Mouse (Mus musculus) CH12.LX (cell line): ENCODE results near the gene Cep57l1. TPM values are rescaled to one million over a fixed set of nuclear protein-coding genes. Genes with fewer than 3 reads are reported as not detected.

Source experiments
- DNase-seq: peaks from one replicate; pipeline ENCODE4 v3.0.0-alpha.2; 2013; ENCODE audit errors: extremely low read depth
- H3K27ac ChIP-seq: 2 replicates; pipeline ENCODE4 v1.5.1; 2012; ENCODE audit warnings: low read depth, mild to moderate bottlenecking, control low read depth, moderate library complexity; ENCODE audit not compliant: insufficient read depth
- H3K27me3 ChIP-seq: replicated peaks from 2 replicates; pipeline ENCODE3; 2012; ENCODE audit warnings: inconsistent platforms
- H3K36me3 ChIP-seq, 2 experiments: replicated peaks in 1 of 2; 2 replicates each; pipeline versions ENCODE3 to v1.6.1; 2012; ENCODE audit warnings: inconsistent platforms in 1 of 2, low read length in 1 of 2, mild to moderate bottlenecking in 1 of 2, mixed read lengths in 1 of 2, moderate library complexity in 1 of 2; ENCODE audit not compliant: control insufficient read depth in 1 of 2, insufficient read depth in 1 of 2
- H3K4me1 ChIP-seq, 2 experiments: 2 replicates each; pipeline ENCODE4 v1.6.1; 2012; ENCODE audit warnings: inconsistent platforms in 1 of 2, moderate library complexity in 1 of 2; ENCODE audit not compliant: insufficient read depth in 2 of 2, control insufficient read depth in 1 of 2
- H3K4me2 ChIP-seq: 2 replicates; pipeline ENCODE4 v1.6.1; 2012; ENCODE audit warnings: low read depth, mild to moderate bottlenecking, control low read depth; ENCODE audit not compliant: poor library complexity, insufficient read depth, severe bottlenecking
- H3K4me3 ChIP-seq, 3 experiments: fragments of 150-350 bp in 1 of 3; sonication (generic) in 1 of 3; replicated peaks in 1 of 3; 2 replicates each; pipeline versions ENCODE3 to v1.5.1; 2011 to 2012; ENCODE audit warnings: low read depth in 2 of 3, low read length in 2 of 3, mild to moderate bottlenecking in 2 of 3, moderate library complexity in 2 of 3, control low read depth in 1 of 3, improper control_type of control experiment in 1 of 3, inconsistent platforms in 1 of 3, mixed read lengths in 1 of 3; ENCODE audit not compliant: poor library complexity in 1 of 3
- H3K79me2 ChIP-seq: replicated peaks from 2 replicates; pipeline ENCODE4 v1.6.1; 2012; ENCODE audit warnings: mild to moderate bottlenecking, moderate library complexity; ENCODE audit not compliant: control insufficient read depth, poor library complexity, insufficient read depth, severe bottlenecking; ENCODE audit errors: extremely low read depth
- H3K9ac ChIP-seq: 2 replicates; pipeline ENCODE4 v1.6.1; 2012; ENCODE audit warnings: low read depth, mild to moderate bottlenecking, control low read depth, moderate library complexity; ENCODE audit not compliant: insufficient read depth
- H3K9me3 ChIP-seq: replicated peaks from 2 replicates; pipeline ENCODE3; 2012; ENCODE audit warnings: low read length, inconsistent platforms, mixed read lengths
- CTCF ChIP-seq, 2 experiments: IDR thresholded peaks in 1 of 2; conservative IDR thresholded peaks in 1 of 2; 2 replicates each; pipeline ENCODE4 v1.5.1; 2011 to 2012; ENCODE audit warnings: low read depth in 2 of 2, low read length in 2 of 2, improper control_type of control experiment in 1 of 2, inconsistent platforms in 1 of 2, mild to moderate bottlenecking in 1 of 2, moderate library complexity in 1 of 2
- ELF1 ChIP-seq: IDR thresholded peaks from 2 replicates; pipeline ENCODE4 v1.6.1; 2014; ENCODE audit warnings: low read depth, mild to moderate bottlenecking, inconsistent platforms, low read length, improper control_type of control experiment
- EP300 ChIP-seq: IDR thresholded peaks from 2 replicates; pipeline ENCODE4 v1.6.1; 2011; ENCODE audit warnings: low read length, improper control_type of control experiment
- KAT2A ChIP-seq: IDR thresholded peaks from 2 replicates; pipeline ENCODE4 v1.6.1; 2012; ENCODE audit warnings: low read length, improper control_type of control experiment, inconsistent platforms; ENCODE audit not compliant: insufficient replicate concordance
- MAFK ChIP-seq: IDR thresholded peaks from 2 replicates; pipeline ENCODE4 v1.6.1; 2011; ENCODE audit warnings: low read length, improper control_type of control experiment; ENCODE audit not compliant: insufficient replicate concordance
- MAZ ChIP-seq: IDR thresholded peaks from 2 replicates; pipeline ENCODE4 v1.6.1; 2012; ENCODE audit warnings: low read depth, mild to moderate bottlenecking, inconsistent platforms, low read length, improper control_type of control experiment, moderate library complexity
- MEF2A ChIP-seq: IDR thresholded peaks from 2 replicates; pipeline ENCODE4 v1.6.1; 2014; ENCODE audit warnings: low read depth, mild to moderate bottlenecking, inconsistent platforms, low read length, improper control_type of control experiment, borderline replicate concordance
- NELFE ChIP-seq: IDR thresholded peaks from 2 replicates; pipeline ENCODE4 v1.6.1; 2011; ENCODE audit warnings: low read depth, low read length, improper control_type of control experiment
- NRF1 ChIP-seq: IDR thresholded peaks from 2 replicates; pipeline ENCODE4 v1.6.1; 2014; ENCODE audit warnings: low read depth, mild to moderate bottlenecking, inconsistent platforms, low read length, improper control_type of control experiment, moderate library complexity
- POLR2A ChIP-seq: IDR thresholded peaks from 2 replicates; pipeline ENCODE4 v1.6.1; 2011; ENCODE audit warnings: low read depth, mild to moderate bottlenecking, improper control_type of control experiment, low read length
- RAD21 ChIP-seq: IDR thresholded peaks from 2 replicates; pipeline ENCODE4 v1.6.1; 2011; ENCODE audit warnings: low read depth, mild to moderate bottlenecking, low read length, improper control_type of control experiment, moderate library complexity
- SIN3A ChIP-seq: IDR thresholded peaks from 2 replicates; pipeline ENCODE4 v1.6.1; 2012; ENCODE audit warnings: low read length, improper control_type of control experiment, inconsistent platforms
- SMC3 ChIP-seq: IDR thresholded peaks from 2 replicates; pipeline ENCODE4 v1.6.1; 2011; ENCODE audit warnings: low read depth, low read length, improper control_type of control experiment
- TBP ChIP-seq: conservative IDR thresholded peaks from 2 replicates; pipeline ENCODE4 v1.6.1; 2011; ENCODE audit warnings: low read depth, low read length, improper control_type of control experiment
- TCF12 ChIP-seq: IDR thresholded peaks from 2 replicates; pipeline ENCODE4 v1.6.1; 2014; ENCODE audit warnings: low read depth, mild to moderate bottlenecking, inconsistent platforms, low read length, improper control_type of control experiment
- USF1 ChIP-seq: IDR thresholded peaks from 2 replicates; pipeline ENCODE4 v1.6.1; 2014; ENCODE audit warnings: low read depth, mild to moderate bottlenecking, inconsistent platforms, low read length, improper control_type of control experiment
- ZC3H11A ChIP-seq: IDR thresholded peaks from 2 replicates; pipeline ENCODE4 v1.6.1; 2012; ENCODE audit warnings: low read depth, mild to moderate bottlenecking, inconsistent platforms, low read length, improper control_type of control experiment
- ZKSCAN1 ChIP-seq: IDR thresholded peaks from 2 replicates; pipeline ENCODE4 v1.6.1; 2012; ENCODE audit warnings: low read depth, inconsistent platforms, low read length, improper control_type of control experiment, borderline replicate concordance
- ZMIZ1 ChIP-seq: IDR thresholded peaks from 2 replicates; pipeline ENCODE4 v1.6.1; 2012; ENCODE audit warnings: low read depth, mild to moderate bottlenecking, inconsistent platforms, low read length, improper control_type of control experiment
- ZNF384 ChIP-seq: IDR thresholded peaks from 2 replicates; pipeline ENCODE4 v1.6.1; 2012; ENCODE audit warnings: low read depth, low read length, improper control_type of control experiment, inconsistent platforms
- dilution Hi-C: fragments of 300-500 bp; cut with MboI; formaldehyde crosslinking; loops from 2 replicates; pipeline ENCODE4 v1.14.3; 2020; ENCODE audit warnings: low sequenced_read_pairs; ENCODE audit not compliant: extremely low pct_unique_long_range_greater_than_20kb, extremely low pct_ligation_motif_present
- in situ Hi-C: fragments of 300-500 bp; cut with MboI; formaldehyde crosslinking; loops from 3 replicates; pipeline ENCODE4 v1.14.3; 2019; ENCODE audit warnings: low sequenced_read_pairs, low pct_ligation_motif_present, low pct_unique_long_range_greater_than_20kb, mixed read lengths
- polyA plus RNA-seq: library from polyadenylated mRNA; unstranded; fragments of >175 nt; gene quantifications from 2 replicates; pipeline ENCODE4 v1.2.1, GENCODE M21; 2012; ENCODE audit warnings: low read depth; ENCODE audit not compliant: insufficient read length
- total RNA-seq, 2 experiments: library from RNA; depleted of rRNA; stranded (reverse); fragments of 300-350 nt in 1 of 2; fragments of >200 nt in 1 of 2; gene quantifications; 2 replicates each; pipeline ENCODE4 v1.2.3; 2012 to 2014

Cep57l1 gene
- total and polyA plus RNA-seq, 3 experiments, result 14.1 to 28.1 (median 19.4) TPM

GRCm38 (mm10) chr10:41689941-41690887 lies 119.5 kb downstream of the Cep57l1 start (continued):
- TF ChIP-seq ZKSCAN1 (no peak), TBP (no peak), NRF1 (no peak), RAD21 (peak; percentile 90), MAZ (no peak), NELFE (peak; percentile 27; the same call in 1 of the 2 replicates), POLR2A (no peak), CTCF (conservative IDR thresholded peaks at IDR 0.05 in 1 of 2, IDR thresholded peaks at IDR 0.05 in 1 of 2; ENCODE audit: low read depth in 2 of 2, low read length in 2 of 2) (peak; percentile 90 to 98), SIN3A (no peak)

GRCm38 (mm10) chr10:41684548-41684996 lies 125.1 kb downstream of the Cep57l1 start:
- TF ChIP-seq SMC3 (no peak), NELFE (no peak), MAZ (no peak), TCF12 (no peak), ZC3H11A (no peak), ZKSCAN1 (no peak), KAT2A (no peak), RAD21 (no peak), MAFK (no peak), TBP (no peak), SIN3A (no peak), ZMIZ1 (no peak), ELF1 (no peak), ZNF384 (no peak), MEF2A (no peak), CTCF (conservative IDR thresholded peaks at IDR 0.05 in 1 of 2, IDR thresholded peaks at IDR 0.05 in 1 of 2; ENCODE audit: low read depth in 2 of 2, low read length in 2 of 2) (no peak), EP300 (no peak), USF1 (no peak), NRF1 (no peak)
- TF ChIP-seq, all 38 proteins: peak for 0
- Histone ChIP-seq H3K4me3 (no peak overlapping the region), H3K36me3 (no peaks in the 10 kb centered on the region), H3K79me2 (no peaks in the 10 kb centered on the region), H3K9me3 (peaks cover 5% of the 10 kb centered on the region), H3K27ac (no peak overlapping the region), H3K4me2 (peak overlapping the region; percentile 31; the same call in 1 of the 2 replicates), H3K27me3 (no peaks in the 10 kb centered on the region), H3K4me1 (peaks cover 0 to 5% of the 10 kb centered on the region in 2 experiments; a peak in 2 of 4 replicates), H3K9ac (no peak overlapping the region)
- DNase-seq, result no peak
- in situ Hi-C loops, result loop anchor here (5.0 to 25.0 kb wide), 2 partner anchors 167 to 272 kb away; partner anchors contain the start of gene Cd164
- dilution Hi-C loops, result no loop called here
